Mouse (Mus musculus) layer of hippocampus, postnatal 14 days (tissue): ENCODE measurements around the gene Zfp641. TPM values are rescaled to one million over a fixed set of nuclear protein-coding genes. Genes with fewer than 3 reads are reported as not detected.
A peak's percentile ranks its signal among the peaks of the same experiment; 100 is the strongest.

ENCODE experiments used
- DNase-seq, 2 experiments: peaks; one replicate each; pipeline ENCODE4 v3.0.0; 2021 to 2022; ENCODE audit warnings: low spot score in 2 of 2, mixed read lengths in 1 of 2
- long read RNA-seq, 2 experiments: library from polyadenylated mRNA; stranded (forward); transcript quantifications; one replicate each; pipeline ENCODE4 v2.0.0; 2021
- total RNA-seq, 2 experiments: library from RNA; stranded (reverse); gene quantifications; 2 replicates each; pipeline ENCODE4 v1.2.3; 2021

The Zfp641 gene
- total RNA-seq, result 1 to 10 TPM; 5.7 to 6.7 TPM
- long read RNA-seq, experiment 1, full-length matches to known transcripts, result 5 of 11 reads
- long read RNA-seq, experiment 1, partial matches to known transcripts, result 4 of 11 reads
- long read RNA-seq, experiment 1, other reads (novel, unspliced or antisense), result 2 of 11 reads
- long read RNA-seq, experiment 2, full-length matches to known transcripts, result 1 of 2 reads
- long read RNA-seq, experiment 2, partial matches to known transcripts, result 0 of 2 reads
- long read RNA-seq, experiment 2, other reads (novel, unspliced or antisense), result 1 of 2 reads

GRCm38 (mm10) chr15:98295628-98296551 is at the start of gene Zfp641:
Zfp641 (minus strand) TSS chr15:98296161.
- DNase-seq, result peak; percentile 40 to 43

GRCm38 (mm10) chr15:98340887-98341286 is 44.9 kb upstream of the Zfp641 start, which contains the start of gene Olfr284:
Olfr284 (minus strand) TSS chr15:98340987.
- DNase-seq, result no peak

- no peak for DNase-seq
Observed at GRCm38 (mm10) chr15:98317177-98317724, 21.3 kb upstream of the Zfp641 start, which contains the start of gene Olfr285. Olfr285 (minus strand) TSS chr15:98317353.

DNA sequence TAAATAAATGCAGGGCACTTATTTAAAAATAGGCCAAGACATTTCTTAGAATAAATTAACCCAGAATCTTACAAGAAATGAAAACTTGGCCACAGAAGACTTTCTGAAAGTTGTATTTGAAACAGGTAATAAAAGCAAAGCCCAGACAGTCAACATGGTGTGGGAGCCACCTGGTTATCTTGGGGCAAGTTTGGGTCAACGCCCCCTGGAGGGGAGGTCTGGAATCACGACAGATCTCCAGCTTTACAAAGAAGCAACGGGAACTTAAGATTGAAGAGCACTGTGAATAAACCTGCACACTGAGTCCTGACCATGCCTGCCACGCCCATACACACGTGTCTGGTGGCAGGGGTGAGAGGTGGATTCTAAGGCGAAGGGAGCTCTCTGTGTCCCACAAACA is 19.7 kb upstream of the Zfp641 start:
- no peak for DNase-seq

- no peak for DNase-seq
Observed at GRCm38 (mm10) chr15:98293651-98294050, 2.3 kb downstream of the Zfp641 start.

- DNase-seq, result no peak
Observed at GRCm38 (mm10) chr15:98288566-98288965, 7.4 kb downstream of the Zfp641 start.

GRCm38 (mm10) chr15:98286418-98286817 is 9.5 kb downstream of the Zfp641 start:
- DNase-seq, result no peak

DNA sequence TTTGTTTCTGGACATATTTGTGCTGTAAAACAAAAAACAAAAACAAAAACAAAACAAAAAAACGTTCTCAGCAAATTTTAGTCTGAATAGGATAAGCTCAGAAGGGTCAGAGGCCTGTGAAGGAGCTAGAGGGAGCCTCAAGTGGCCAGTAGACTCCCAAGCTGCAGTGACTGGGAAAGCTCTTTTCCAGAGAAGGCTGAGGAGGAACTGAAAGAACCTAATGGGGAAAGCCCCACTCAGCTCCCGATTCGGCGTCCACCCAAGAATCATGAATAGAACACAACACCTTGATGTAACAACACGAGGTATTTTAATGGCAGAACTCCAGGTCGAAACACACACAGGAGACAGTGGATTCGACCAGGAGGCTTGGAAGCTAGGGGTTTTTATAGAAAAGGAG is 38.2 kb downstream of the Zfp641 start:
- no peak for DNase-seq

- DNase-seq, result no peak
Observed at GRCm38 (mm10) chr15:98257193-98257592, 38.8 kb downstream of the Zfp641 start, which contains the start of gene H1fnt. H1fnt (minus strand) TSS chr15:98257293.

- no peak for DNase-seq
Observed at GRCm38 (mm10) chr15:98256271-98256670, 39.7 kb downstream of the Zfp641 start.

Other genes starting within 250 kb of the Zfp641 start
- 100 to 1,000 TPM; 309 to 311 TPM for gene Pfkm, start 203.6 kb downstream of the Zfp641 start, total RNA-seq
- 10 to 100 TPM; 13.5 to 13.7 TPM for gene Senp1, start 202.4 kb downstream of the Zfp641 start, total RNA-seq
- 10 to 100 TPM; 45.0 to 45.6 TPM for gene Asb8, start 130.5 kb downstream of the Zfp641 start, total RNA-seq
- 10 to 100 TPM; 18.2 to 18.7 TPM for gene Ccdc184, start 129.0 kb downstream of the Zfp641 start, total RNA-seq
- gene Olfr288, start 100.6 kb downstream of the Zfp641 start, total RNA-seq, result not detected
- under 1 TPM in 1 of 2 experiments, not detected in 1; 0.16 TPM for gene Gm44579, start 75.2 kb downstream of the Zfp641 start, total RNA-seq
- 1 to 10 TPM; 1.9 to 2.3 TPM for gene Olfr287, start 75.1 kb downstream of the Zfp641 start, total RNA-seq
- gene Olfr286, start 61.7 kb downstream of the Zfp641 start, total RNA-seq, result not detected
- not detected for gene H1fnt, start 38.9 kb downstream of the Zfp641 start, total RNA-seq
- gene Olfr285, start 21.2 kb upstream of the Zfp641 start, total RNA-seq, result not detected
- gene Olfr284, start 44.8 kb upstream of the Zfp641 start, total RNA-seq, result not detected
- gene Olfr283, start 84.8 kb upstream of the Zfp641 start, total RNA-seq, result not detected
- gene Olfr282, start 135.1 kb upstream of the Zfp641 start, total RNA-seq, result not detected
- not detected for gene Olfr281, start 156.4 kb upstream of the Zfp641 start, total RNA-seq
- gene OR5BS1P, start 173.7 kb upstream of the Zfp641 start, total RNA-seq, result not detected
- gene Lalba, start 186.6 kb upstream of the Zfp641 start, total RNA-seq, result not detected
- gene Olfr279, start 196.2 kb upstream of the Zfp641 start, total RNA-seq, result under 1 TPM; 0.21 to 0.37 TPM
- 10 to 100 TPM; 65.5 to 65.8 TPM for gene Kansl2, start 238.1 kb upstream of the Zfp641 start, total RNA-seq